Mouse (Mus musculus) stomach, postnatal 0 days (tissue): ENCODE measurements around the gene Olfr727. TPM values are rescaled to one million over a fixed set of nuclear protein-coding genes. Genes with fewer than 3 reads are reported as not detected.

ENCODE experiments used
- ATAC-seq: fragments of 200-750 bp; cut with Nextera tagmentation; 2 replicates; pipeline ENCODE4 v1.8.0; 2017; ENCODE audit not compliant: low FRiP score, low TSS enrichment
- DNase-seq: peaks from one replicate; pipeline ENCODE4 v3.0.0-alpha.2; 2016; ENCODE audit warnings: low spot score
- H3K27ac ChIP-seq: fragments of 300-500 bp; sonication (generic); replicated peaks from 2 replicates; pipeline ENCODE4 v1.5.1; 2014; ENCODE audit warnings: mild to moderate bottlenecking, control low read depth
- H3K27me3 ChIP-seq: fragments of 300-500 bp; sonication (generic); 2 replicates; pipeline ENCODE4 v1.6.1; 2014; ENCODE audit warnings: low read length; ENCODE audit not compliant: control insufficient read depth, insufficient read depth
- H3K36me3 ChIP-seq: fragments of 300-500 bp; sonication (generic); 2 replicates; pipeline ENCODE4 v1.6.1; 2014; ENCODE audit warnings: low read length, mixed read lengths; ENCODE audit not compliant: control insufficient read depth, insufficient read depth
- H3K4me1 ChIP-seq: fragments of 300-500 bp; sonication (generic); replicated peaks from 2 replicates; pipeline ENCODE4 v1.6.1; 2014; ENCODE audit warnings: antibody characterized with exemption; ENCODE audit not compliant: control insufficient read depth, insufficient read depth
- H3K4me2 ChIP-seq: fragments of 300-500 bp; sonication (generic); replicated peaks from 2 replicates; pipeline ENCODE4 v1.6.1; 2014; ENCODE audit warnings: low read depth, mild to moderate bottlenecking, control low read depth, moderate library complexity
- H3K4me3 ChIP-seq: fragments of 300-500 bp; sonication (generic); 2 replicates; pipeline ENCODE4 v1.5.1; 2014; ENCODE audit warnings: low read depth, low read length, control low read depth
- H3K9ac ChIP-seq: fragments of 300-500 bp; sonication (generic); 2 replicates; pipeline ENCODE4 v1.6.1; 2014; ENCODE audit warnings: mild to moderate bottlenecking, low read length, control low read depth, mixed read lengths
- H3K9me3 ChIP-seq: fragments of 300-500 bp; sonication (generic); 2 replicates; pipeline ENCODE4 v1.6.1; 2016; ENCODE audit warnings: low read length; ENCODE audit not compliant: control insufficient read depth
- CTCF ChIP-seq: IDR thresholded peaks from 2 replicates; pipeline ENCODE4 v1.5.1; 2016; ENCODE audit warnings: antibody characterized with exemption, low read depth, mild to moderate bottlenecking, moderate library complexity
- EP300 ChIP-seq: optimal IDR thresholded peaks from 2 replicates; pipeline ENCODE3; 2016; ENCODE audit warnings: antibody characterized with exemption
- WGBS: fragments of 180-500 bp; shearing (Covaris S2); extraction: QIAGEN DNeasy Blood & Tissue Kit; methylation state at CpG from one replicate; pipeline ENCODE4 v1.1.7; 2014; 5-methylcytosine and 5-hydroxymethylcytosine counted together
- polyA plus RNA-seq: library from polyadenylated mRNA; unstranded; fragments of >200 nt; fragmentation: Nextera tagmentation; extraction: Ambion mirVana; gene quantifications from 2 replicates; pipeline ENCODE4 v1.2.1, GENCODE M21; 2015

Olfr727 gene
- polyA plus RNA-seq: not detected in 2 replicates

GRCm38 (mm10) chr14:50122886-50123285 lies at the start of gene Olfr727:
TSS of gene Olfr727 (plus strand) at chr14:50123186.
- H3K27me3 ChIP-seq: no peaks in the 10 kb centered on the region
- no peak within 1 kb of the TSS for H3K9ac ChIP-seq
- H3K4me3 ChIP-seq: no peak within 1 kb of the TSS
- TF ChIP-seq CTCF (no peak), EP300 (no peak)
- H3K36me3 ChIP-seq: no peaks in the 10 kb centered on the region
- no peak for ATAC-seq
- no peak within 1 kb of the TSS for H3K27ac ChIP-seq
- no peaks in the 10 kb centered on the region for H3K9me3 ChIP-seq
- no peaks in the 10 kb centered on the region for H3K4me1 ChIP-seq
- WGBS: 82% methylated on average over 1 of the region's 1 CpGs
- no peak within 1 kb of the TSS for H3K4me2 ChIP-seq
- no peak for DNase-seq

- TF ChIP-seq CTCF: no peak
- TF ChIP-seq EP300: no peak
- no peak for ATAC-seq
- Histone ChIP-seq H3K27ac (no peak within 1 kb of the TSS), H3K9me3 (no peaks in the 10 kb centered on the region), H3K4me2 (no peak within 1 kb of the TSS), H3K27me3 (no peaks in the 10 kb centered on the region), H3K4me1 (no peaks in the 10 kb centered on the region), H3K4me3 (no peak within 1 kb of the TSS), H3K36me3 (no peaks in the 10 kb centered on the region), H3K9ac (no peak within 1 kb of the TSS)
- WGBS: 64% methylated on average over 1 of the region's 1 CpGs
- no peak for DNase-seq
These were observed 32.1 kb upstream of the Olfr727 start, which contains the start of gene Olfr726 for GRCm38 (mm10) chr14:50090853-50091252. TSS of gene Olfr726 (minus strand) at chr14:50090953.

- H3K9ac ChIP-seq: no peak within 1 kb of the TSS
- WGBS: 89% methylated on average over 5 of the region's 5 CpGs
- no peak within 1 kb of the TSS for H3K4me3 ChIP-seq
- ATAC-seq (no peak), DNase-seq (no peak)
- no peaks in the 10 kb centered on the region for H3K4me1 ChIP-seq
- H3K4me2 ChIP-seq: no peak within 1 kb of the TSS
- H3K27ac ChIP-seq: no peak within 1 kb of the TSS
- TF ChIP-seq EP300 (no peak), CTCF (no peak)
- H3K27me3 ChIP-seq: no peaks in the 10 kb centered on the region
- no peaks in the 10 kb centered on the region for H3K9me3 ChIP-seq
- H3K36me3 ChIP-seq: no peaks in the 10 kb centered on the region
These were observed 19.6 kb downstream of the Olfr727 start, which contains the start of gene Olfr728 for GRCm38 (mm10) chr14:50142580-50142979. TSS of gene Olfr728 (minus strand) at chr14:50142680.

GRCm38 (mm10) chr14:50152810-50153209 lies 29.8 kb downstream of the Olfr727 start, which contains the start of gene Olfr729:
TSS of gene Olfr729 (minus strand) at chr14:50152910.
- no peak for ATAC-seq
- H3K27ac ChIP-seq: no peak within 1 kb of the TSS
- no peaks in the 10 kb centered on the region for H3K4me1 ChIP-seq
- no peak for DNase-seq
- no peaks in the 10 kb centered on the region for H3K9me3 ChIP-seq
- H3K9ac ChIP-seq: no peak within 1 kb of the TSS
- TF ChIP-seq CTCF (no peak), EP300 (no peak)
- H3K4me2 ChIP-seq: no peak within 1 kb of the TSS
- no peak within 1 kb of the TSS for H3K4me3 ChIP-seq
- H3K36me3 ChIP-seq: no peaks in the 10 kb centered on the region
- no peaks in the 10 kb centered on the region for H3K27me3 ChIP-seq

Other genes starting within 250 kb of the Olfr727 start
- not detected in 2 replicates for gene Olfr722, start 221.2 kb upstream of the Olfr727 start, polyA plus RNA-seq
- gene Olfr723, start 191.4 kb upstream of the Olfr727 start, polyA plus RNA-seq: not detected in 2 replicates
- not detected in 2 replicates for gene Olfr724, start 159.9 kb upstream of the Olfr727 start, polyA plus RNA-seq
- gene Olfr725, start 82.8 kb upstream of the Olfr727 start, polyA plus RNA-seq: not detected in 2 replicates
- gene Olfr726, start 32.2 kb upstream of the Olfr727 start, polyA plus RNA-seq: not detected in 2 replicates
- gene Olfr728, start 19.5 kb downstream of the Olfr727 start, polyA plus RNA-seq: 0.04 TPM in 1 of 2 replicates, not detected in the other
- gene Olfr729, start 29.7 kb downstream of the Olfr727 start, polyA plus RNA-seq: not detected in 2 replicates
- gene Olfr730, start 65.0 kb downstream of the Olfr727 start, polyA plus RNA-seq: not detected in 2 replicates
- gene Olfr731, start 118.7 kb downstream of the Olfr727 start, polyA plus RNA-seq: not detected in 2 replicates
- not detected in 2 replicates for gene Olfr732, start 161.0 kb downstream of the Olfr727 start, polyA plus RNA-seq
- gene Olfr733, start 178.3 kb downstream of the Olfr727 start, polyA plus RNA-seq: not detected in 2 replicates
- gene Olfr734, start 203.6 kb downstream of the Olfr727 start, polyA plus RNA-seq: not detected in 2 replicates
- gene Olfr735, start 225.7 kb downstream of the Olfr727 start, polyA plus RNA-seq: not detected in 2 replicates
- 0.04 TPM in 1 of 2 replicates, not detected in the other for gene Tlr11, start 234.7 kb downstream of the Olfr727 start, polyA plus RNA-seq